Mouse (Mus musculus) forebrain, embryonic 10.5 days (tissue): Measurements from ENCODE around the gene Ap1m2. TPM values are rescaled to one million over a fixed set of nuclear protein-coding genes. Genes with fewer than 3 reads are reported as not detected.

Source experiments
- polyA plus RNA-seq: library from polyadenylated mRNA; unstranded; fragments of >200 nt; fragmentation: Nextera tagmentation; extraction: Ambion mirVana; gene quantifications from 2 replicates; pipeline ENCODE4 v1.2.1, GENCODE M21; 2016

Gene Ap1m2
- polyA plus RNA-seq, 1 experiment from 2014 or later = 8.5 TPM

Other genes starting within 250 kb of the Ap1m2 start
- gene Zglp1, start 245.2 kb downstream of the Ap1m2 start, polyA plus RNA-seq = 1.5 and 1.9 TPM in 2 replicates
- 0.50 and 0.82 TPM in 2 replicates for gene Gm49373, start 239.2 kb downstream of the Ap1m2 start, polyA plus RNA-seq
- 60.9 and 61.7 TPM in 2 replicates for gene Fdx1l, start 238.7 kb downstream of the Ap1m2 start, polyA plus RNA-seq
- 3.1 and 3.3 TPM in 2 replicates for gene Gm38431, start 220.3 kb downstream of the Ap1m2 start, polyA plus RNA-seq
- 94.3 and 103 TPM in 2 replicates for gene Raver1, start 220.3 kb downstream of the Ap1m2 start, polyA plus RNA-seq
- 12.6 and 13.4 TPM in 2 replicates for gene Tyk2, start 181.1 kb downstream of the Ap1m2 start, polyA plus RNA-seq
- gene Cdc37, start 162.4 kb downstream of the Ap1m2 start, polyA plus RNA-seq = 351 and 371 TPM in 2 replicates
- 3.8 and 4.3 TPM in 2 replicates for gene Pde4a, start 146.6 kb downstream of the Ap1m2 start, polyA plus RNA-seq
- 46.7 and 48.6 TPM in 2 replicates for gene Keap1, start 73.0 kb downstream of the Ap1m2 start, polyA plus RNA-seq
- gene S1pr5, start 63.9 kb downstream of the Ap1m2 start, polyA plus RNA-seq = 0.07 and 0.10 TPM in 2 replicates
- gene Atg4d, start 47.0 kb downstream of the Ap1m2 start, polyA plus RNA-seq = 45.2 and 48.5 TPM in 2 replicates
- gene Kri1, start 24.4 kb downstream of the Ap1m2 start, polyA plus RNA-seq = 18.3 and 18.8 TPM in 2 replicates
- 40.4 and 42.9 TPM in 2 replicates for gene Cdkn2d, start 20.9 kb downstream of the Ap1m2 start, polyA plus RNA-seq
- gene Slc44a2, start 8.4 kb upstream of the Ap1m2 start, polyA plus RNA-seq = 62.6 and 71.5 TPM in 2 replicates
- gene Ilf3, start 55.5 kb upstream of the Ap1m2 start, polyA plus RNA-seq = 328 and 336 TPM in 2 replicates
- gene Qtrt1, start 99.5 kb upstream of the Ap1m2 start, polyA plus RNA-seq = 71.7 and 74.0 TPM in 2 replicates
- 65.9 and 66.3 TPM in 2 replicates for gene Dnm2, start 112.6 kb upstream of the Ap1m2 start, polyA plus RNA-seq
- gene Tmed1, start 197.9 kb upstream of the Ap1m2 start, polyA plus RNA-seq = 116 and 119 TPM in 2 replicates
- 4.4 and 5.1 TPM in 2 replicates for gene AB124611, start 213.8 kb upstream of the Ap1m2 start, polyA plus RNA-seq
- 58.3 and 59.8 TPM in 2 replicates for gene Carm1, start 234.6 kb upstream of the Ap1m2 start, polyA plus RNA-seq